Mouse (Mus musculus) cerebellum, postnatal 14 days (tissue): ENCODE results near the gene Tmem200a.

Experiments
- DNase-seq, 2 experiments: peaks; one replicate each; pipeline ENCODE4 v3.0.0; 2021; ENCODE audit warnings: mixed read lengths in 2 of 2

Gene Tmem200a

GRCm38 (mm10) chr10:25877731-25878130 is 201.1 kb downstream of the Tmem200a start:
- DNase-seq: no peak

- DNase-seq: no peak
Observed at GRCm38 (mm10) chr10:25876809-25877208, 202.0 kb downstream of the Tmem200a start.

- no peak for DNase-seq
Observed at GRCm38 (mm10) chr10:25868739-25869138, 210.1 kb downstream of the Tmem200a start.
